Mouse (Mus musculus): ENCODE measurements around the gene Foxn4.

GRCm38 (mm10) chr5:114218771-114219170 lies 54.8 kb downstream of the Foxn4 start:
- no peak for TF ChIP-seq CTCF (IDR thresholded peaks at IDR 0.05; ENCODE audit: low read depth, low read length)
- no peak for TF ChIP-seq POLR2A (IDR thresholded peaks at IDR 0.05; ENCODE audit: borderline replicate concordance, low read depth, low read length)

All from bone marrow macrophage, adult 2 months (primary cell).